Mouse (Mus musculus) gastrocnemius, postnatal 36 days (tissue): ENCODE results near the gene Rnasek. TPM values are rescaled to one million over a fixed set of nuclear protein-coding genes. Genes with fewer than 3 reads are reported as not detected.

Source experiments
- DNase-seq, 2 experiments: peaks; one replicate each; pipeline ENCODE4 v3.0.0; 2022
- intact Hi-C: fragments of 180-260 bp; cut with DNase I; formaldehyde crosslinking; loops from one replicate; pipeline ENCODE4 v1.15.1; 2025
- long read RNA-seq, 2 experiments: library from polyadenylated mRNA; stranded (forward); transcript quantifications; one replicate each; pipeline ENCODE4 v2.0.0; 2021
- total RNA-seq, 2 experiments: library from RNA; stranded (reverse); gene quantifications; 2 replicates each; pipeline ENCODE4 v1.2.3; 2021

Rnasek gene
- 100 to 1,000 TPM in 1 of 2 experiments, 10 to 100 TPM in 1; 94.6 to 110 TPM for total RNA-seq
- long read RNA-seq, experiment 1, transcript Rnasek-201 (3 exons, 611 nt) = minor isoform, 127 of 289 reads
- long read RNA-seq, experiment 1, transcript Rnasek-203 (2 exons, 465 nt) = major isoform, 155 of 289 reads
- long read RNA-seq, experiment 1, partial matches to known transcripts = 0 of 289 reads
- long read RNA-seq, experiment 1, other reads (novel, unspliced or antisense) = 6 of 289 reads
- long read RNA-seq, experiment 2, transcript Rnasek-203 (2 exons, 465 nt) = major isoform, 199 of 333 reads
- long read RNA-seq, experiment 2, transcript Rnasek-201 (3 exons, 611 nt) = minor isoform, 121 of 333 reads
- long read RNA-seq, experiment 2, transcript Rnasek-202 (3 exons, 779 nt) = minor isoform, 8 of 333 reads
- long read RNA-seq, experiment 2, partial matches to known transcripts = 5 of 333 reads
- long read RNA-seq, experiment 2, other reads (novel, unspliced or antisense) = 0 of 333 reads

- intact Hi-C loops = no loop called here
- DNase-seq = peak; percentile 62 to 89
Measured at GRCm38 (mm10) chr11:70239541-70240279, at the start of gene Rnasek, which contains the start of gene Gm21988. Gene Rnasek, minus strand, starts transcription at chr11:70239842. Gene Gm21988, minus strand, starts transcription at chr11:70239830.

GRCm38 (mm10) chr11:70289236-70289635 lies 49.6 kb upstream of the Rnasek start:
- intact Hi-C loops = no loop called here
- DNase-seq = peak; percentile 18 to 20

GRCm38 (mm10) chr11:70288102-70288501 lies 48.5 kb upstream of the Rnasek start:
- DNase-seq = no peak
- intact Hi-C loops = no loop called here

- no peak for DNase-seq
- intact Hi-C loops = no loop called here
Measured at GRCm38 (mm10) chr11:70285686-70286085, 46.0 kb upstream of the Rnasek start.

GRCm38 (mm10) chr11:70284757-70285156 lies 45.1 kb upstream of the Rnasek start:
- no peak for DNase-seq
- intact Hi-C loops = no loop called here

- intact Hi-C loops = no loop called here
- DNase-seq = no peak
Measured at GRCm38 (mm10) chr11:70283666-70284065, 44.0 kb upstream of the Rnasek start.

- intact Hi-C loops = no loop called here
- DNase-seq = no peak
Measured at GRCm38 (mm10) chr11:70280441-70280840, 40.8 kb upstream of the Rnasek start.

- no peak for DNase-seq
- intact Hi-C loops = no loop called here
Measured at GRCm38 (mm10) chr11:70278961-70279360, 39.3 kb upstream of the Rnasek start.

DNA sequence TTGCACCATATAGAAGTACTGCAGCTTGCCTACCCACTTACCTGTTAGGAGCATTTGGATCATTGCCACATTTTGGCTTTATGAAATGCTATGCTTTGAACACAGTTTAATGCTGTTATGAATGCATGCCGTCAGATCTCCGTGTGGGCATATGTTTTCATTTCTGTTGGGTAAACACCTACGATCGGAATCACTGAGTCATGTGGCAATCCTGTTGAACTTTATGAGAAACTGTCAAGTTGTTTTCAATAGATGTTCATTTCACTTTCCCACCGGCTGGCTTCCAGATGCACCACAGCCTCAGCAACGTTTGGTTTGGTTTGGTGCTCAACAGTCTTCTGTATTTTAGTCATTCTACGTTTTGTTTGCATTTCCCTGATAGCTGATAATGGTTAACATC lies 32.0 kb upstream of the Rnasek start:
- intact Hi-C loops = no loop called here
- no peak for DNase-seq

DNA sequence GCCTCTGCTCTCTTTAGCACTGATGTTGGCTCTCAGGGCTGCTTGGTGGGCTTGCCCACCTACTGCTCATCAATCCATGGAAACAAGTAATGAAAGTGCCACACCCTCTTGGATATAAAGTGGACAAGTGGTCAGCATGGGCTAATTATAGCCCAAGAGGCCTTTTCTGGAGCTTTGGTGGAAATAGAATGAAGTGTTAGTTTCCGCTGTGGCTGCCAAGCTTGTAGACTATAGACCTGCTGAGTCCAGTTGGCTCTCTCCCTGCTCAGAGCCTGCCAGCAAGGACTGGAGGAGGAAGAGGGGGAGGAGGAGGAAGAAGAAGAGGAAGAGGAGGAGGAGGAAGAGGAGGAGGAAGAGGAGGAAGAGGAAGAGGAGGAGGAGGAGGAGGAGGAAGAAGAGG lies 26.8 kb upstream of the Rnasek start:
- intact Hi-C loops = no loop called here
- no peak for DNase-seq

GRCm38 (mm10) chr11:70265819-70266218 lies 26.2 kb upstream of the Rnasek start:
- no peak for DNase-seq

GRCm38 (mm10) chr11:70265252-70265651 lies 25.6 kb upstream of the Rnasek start:
- intact Hi-C loops = no loop called here
- DNase-seq = no peak

More at GRCm38 (mm10) chr11:70265819-70266218, 26.2 kb upstream of the Rnasek start:
- intact Hi-C loops = no loop called here

DNA sequence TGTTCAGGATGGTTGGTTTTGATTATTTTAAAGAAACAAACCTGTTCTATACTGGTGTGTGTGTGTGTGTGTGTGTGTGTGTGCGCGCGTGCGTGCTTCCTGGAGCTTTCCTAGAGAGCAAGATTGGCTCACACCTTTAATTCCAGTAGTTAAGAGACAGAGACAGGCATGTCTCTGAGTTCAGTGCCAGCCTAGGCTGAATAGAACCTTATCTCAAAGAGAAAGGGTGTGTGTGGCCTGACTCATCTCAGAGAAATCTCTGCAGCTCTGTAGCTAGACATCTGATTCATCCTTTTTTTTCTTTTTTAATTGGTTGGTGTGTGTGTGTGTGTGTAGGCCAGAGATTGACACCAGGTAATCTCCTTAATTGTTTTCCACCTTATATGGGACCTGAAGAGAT lies 19.4 kb upstream of the Rnasek start:
- intact Hi-C loops = no loop called here
- no peak for DNase-seq

- intact Hi-C loops = loop anchor here (2.0 kb wide), 1 partner anchor 54 kb away; no protein-coding TSS in a partner anchor
- peak in 1 of 2 experiments; percentile 22 for DNase-seq
Measured at GRCm38 (mm10) chr11:70254931-70255531, 15.4 kb upstream of the Rnasek start, which contains the start of gene Alox12. Gene Alox12, minus strand, starts transcription at chr11:70255353.

DNA sequence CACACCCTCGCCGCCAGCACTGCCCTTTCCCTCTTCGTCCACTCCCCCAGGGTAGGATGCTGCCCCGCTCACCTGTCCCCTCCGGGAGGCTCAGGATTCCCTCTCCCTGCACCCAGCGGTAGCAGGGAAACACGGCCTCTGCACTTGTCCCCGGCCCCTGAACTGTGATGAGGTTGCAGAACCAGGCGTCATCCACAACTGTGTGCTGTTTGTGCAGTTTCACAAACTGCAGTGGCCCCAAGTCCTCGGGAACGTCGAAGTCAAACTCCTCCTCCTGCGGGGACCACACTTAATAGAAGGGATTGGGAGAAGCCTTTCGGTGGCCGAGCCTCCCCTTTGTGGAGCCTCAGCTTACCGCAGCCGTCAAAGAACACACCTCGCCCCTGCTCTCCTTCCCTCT lies 14.7 kb upstream of the Rnasek start:
- DNase-seq = no peak
- intact Hi-C loops = loop anchor here (2.0 kb wide), 1 partner anchor 54 kb away; no protein-coding TSS in a partner anchor

GRCm38 (mm10) chr11:70251853-70252252 lies 12.2 kb upstream of the Rnasek start:
- DNase-seq = no peak
- intact Hi-C loops = no loop called here

GRCm38 (mm10) chr11:70250150-70250549 lies 10.5 kb upstream of the Rnasek start:
- intact Hi-C loops = no loop called here
- DNase-seq = no peak

GRCm38 (mm10) chr11:70247136-70247845 lies 7.6 kb upstream of the Rnasek start:
- intact Hi-C loops = no loop called here
- peak in 1 of 2 experiments; percentile 43 for DNase-seq

DNA sequence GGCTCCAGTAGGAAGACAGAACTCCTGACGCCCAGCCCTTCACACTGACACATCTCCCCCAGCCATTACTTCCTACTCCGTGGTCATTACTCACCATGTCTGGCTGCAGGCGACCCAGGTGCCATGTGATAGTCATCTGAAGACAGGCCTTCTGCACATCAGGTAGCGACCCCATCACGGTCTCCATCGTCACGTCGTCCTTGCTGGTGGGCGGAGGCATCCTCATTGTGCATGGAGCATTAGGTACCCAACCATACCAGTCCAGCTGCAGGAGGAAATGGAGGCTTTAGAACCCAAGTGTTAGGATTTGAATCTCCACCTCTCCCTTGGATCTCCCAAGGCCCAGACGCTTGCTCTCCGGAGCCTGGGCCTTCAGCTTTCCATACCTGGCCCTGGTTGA lies 2.9 kb upstream of the Rnasek start:
- no peak for DNase-seq
- intact Hi-C loops = no loop called here
